Mouse (Mus musculus): ENCODE results near the gene Ccdc157. TPM values are rescaled to one million over a fixed set of nuclear protein-coding genes. Genes with fewer than 3 reads are reported as not detected.

Gene Ccdc157
- polyA plus RNA-seq, 1 experiment from 2014 or later: 6.9 TPM

DNA sequence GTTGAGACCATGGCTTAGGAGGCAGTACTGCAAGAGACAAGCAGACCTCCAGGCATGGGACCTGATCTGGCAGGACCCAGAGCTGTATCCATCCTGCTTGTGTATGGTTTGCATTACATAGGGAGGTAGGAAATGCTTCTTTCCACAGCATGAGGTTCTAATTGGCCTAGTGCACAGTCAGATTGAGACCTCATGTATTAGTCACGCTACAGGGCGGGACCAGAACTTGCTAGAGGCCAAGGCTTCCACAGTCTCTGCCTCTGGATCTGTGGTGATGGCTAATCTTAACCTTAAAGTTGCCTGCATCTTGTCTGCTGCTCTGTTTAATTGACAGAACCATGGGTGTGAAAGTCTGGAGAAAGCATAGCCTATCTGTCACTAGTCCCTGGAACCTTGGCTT is 4.6 kb upstream of the Ccdc157 start:
- no peak overlapping the region for H3K27ac ChIP-seq (replicated peaks)
- H3K27me3 ChIP-seq (ENCODE audit: low read depth, poor library complexity, severe bottlenecking): no peaks in the 10 kb centered on the region
- DNase-seq (ENCODE audit: low spot score): no peak
- H3K9me3 ChIP-seq (replicated peaks): no peaks in the 10 kb centered on the region
- H3K4me3 ChIP-seq: no peak overlapping the region
- WGBS: 92% methylated on average over 2 of the region's 2 CpGs
- peaks cover 26% of the 10 kb centered on the region for H3K4me1 ChIP-seq
- peaks cover 86% of the 10 kb centered on the region for H3K36me3 ChIP-seq

DNA sequence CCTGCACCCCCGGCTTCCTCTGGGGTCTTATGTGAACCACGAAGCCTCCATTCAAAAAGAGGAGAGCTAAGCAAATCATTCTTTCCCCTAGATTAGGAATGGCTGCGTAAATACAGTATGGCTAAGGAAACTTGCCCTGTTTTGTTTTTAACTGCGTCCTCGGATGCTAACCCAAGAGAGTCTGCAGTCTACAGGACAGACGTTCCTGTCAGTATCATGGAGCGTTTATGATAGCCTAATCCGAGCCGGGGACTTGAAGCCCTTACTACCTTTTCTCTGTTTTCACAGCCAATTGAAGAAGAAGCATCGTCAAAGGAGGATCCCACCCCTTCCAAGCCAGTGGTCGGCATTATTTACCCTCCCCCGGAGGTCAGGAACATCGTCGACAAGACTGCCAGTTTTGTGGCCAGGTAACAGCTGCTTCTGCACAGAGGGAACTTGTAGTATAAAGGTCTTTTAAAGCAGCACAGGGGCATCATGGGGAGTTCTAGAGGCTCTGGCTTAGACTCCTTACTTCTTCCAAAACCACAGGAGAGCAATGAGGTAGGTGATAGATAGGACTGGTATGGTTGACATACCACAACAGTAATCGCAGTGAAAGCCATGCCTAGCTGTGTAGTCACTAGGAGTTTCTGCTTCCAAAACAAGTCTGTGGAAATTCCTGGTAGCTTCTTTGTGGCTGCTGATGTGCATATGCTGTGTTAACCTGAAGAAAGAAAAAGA is 826 bp upstream of the Ccdc157 start:
- H3K4me3 ChIP-seq: peak overlapping the region; percentile 91
- H3K36me3 ChIP-seq: peaks cover 48% of the 10 kb centered on the region
- no peaks in the 10 kb centered on the region for H3K27me3 ChIP-seq (ENCODE audit: low read depth, poor library complexity, severe bottlenecking)
- peaks cover 50% of the 10 kb centered on the region for H3K4me1 ChIP-seq
- DNase-seq (ENCODE audit: low spot score): no peak
- H3K9me3 ChIP-seq (replicated peaks): no peaks in the 10 kb centered on the region
- H3K27ac ChIP-seq (replicated peaks): peak overlapping the region; percentile 90
- WGBS: 9% methylated on average over 15 of the region's 15 CpGs

DNA sequence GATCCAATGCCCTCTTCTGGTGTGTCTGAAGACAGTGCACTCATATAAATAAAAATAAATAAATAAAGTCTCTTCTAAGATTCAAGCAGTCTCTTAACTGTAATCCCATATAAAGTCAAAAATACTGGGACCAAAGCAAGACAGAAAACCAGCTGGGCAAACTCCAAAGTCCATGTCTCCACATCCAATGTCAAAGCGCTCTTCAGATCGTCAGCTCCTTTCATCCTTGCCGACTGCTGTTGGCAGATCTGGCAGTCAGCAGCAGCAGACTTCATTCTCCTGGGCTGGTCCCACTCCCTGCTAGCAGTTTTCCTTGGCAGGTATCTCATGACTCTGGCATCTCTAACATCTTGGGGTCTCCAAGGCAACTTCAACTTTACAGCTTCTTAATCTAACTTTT is 1.4 kb downstream of the Ccdc157 start:
- no peak for DNase-seq (ENCODE audit: low spot score)
- Histone ChIP-seq H3K4me1 (peaks cover 47% of the 10 kb centered on the region), H3K9me3 (replicated peaks) (no peaks in the 10 kb centered on the region), H3K27ac (replicated peaks) (no peak overlapping the region), H3K4me3 (no peak overlapping the region), H3K36me3 (peaks cover 32% of the 10 kb centered on the region), H3K27me3 (ENCODE audit: low read depth, poor library complexity, severe bottlenecking) (no peaks in the 10 kb centered on the region)
- WGBS: 95% methylated on average over 3 of the region's 3 CpGs

DNA sequence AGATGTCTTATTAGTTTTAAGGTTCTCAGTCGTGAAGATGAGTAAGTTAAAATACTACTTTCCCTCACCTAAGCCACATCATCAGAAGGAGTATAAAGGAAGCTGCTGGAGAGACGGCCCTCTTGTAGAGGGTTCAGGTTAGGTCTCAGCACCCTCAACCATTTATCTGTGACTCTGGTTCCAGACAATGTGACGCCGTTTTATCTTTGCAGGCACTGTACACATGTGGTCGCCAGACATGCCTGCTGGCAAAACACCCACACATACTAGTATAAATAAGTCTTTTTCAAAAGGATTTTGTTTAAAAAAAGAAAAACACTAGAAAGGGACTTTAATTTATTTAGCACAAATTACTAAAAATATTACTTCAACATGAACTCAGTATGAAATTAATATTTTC is 4.5 kb downstream of the Ccdc157 start:
- no peak for DNase-seq (ENCODE audit: low spot score)
- Histone ChIP-seq H3K27me3 (ENCODE audit: low read depth, poor library complexity, severe bottlenecking) (no peaks in the 10 kb centered on the region), H3K4me3 (no peak overlapping the region), H3K4me1 (peaks cover 28% of the 10 kb centered on the region), H3K36me3 (peaks cover 6% of the 10 kb centered on the region), H3K9me3 (replicated peaks) (no peaks in the 10 kb centered on the region), H3K27ac (replicated peaks) (no peak overlapping the region)
- WGBS: 89% methylated on average over 5 of the region's 5 CpGs

DNA sequence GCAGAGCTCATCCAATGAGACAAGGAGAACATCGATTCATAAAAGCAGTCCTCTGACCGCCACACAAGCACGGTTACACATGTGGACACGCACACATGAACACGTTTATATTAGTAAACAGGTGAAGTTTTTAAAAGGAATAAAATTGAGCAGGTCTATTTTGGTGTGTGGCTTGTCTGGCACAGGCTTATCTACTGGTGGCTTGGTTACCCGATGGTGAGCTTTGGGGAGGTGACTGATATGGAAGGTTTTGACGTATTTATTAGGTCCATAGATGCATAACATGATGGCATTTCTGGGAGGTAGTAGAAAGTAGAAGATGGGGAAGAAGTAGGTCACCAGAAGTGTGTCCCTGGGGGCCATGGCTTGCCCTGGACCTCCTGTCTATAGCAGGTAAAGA is 6.4 kb downstream of the Ccdc157 start:
- WGBS: 93% methylated on average over 7 of the region's 7 CpGs
- Histone ChIP-seq H3K4me1 (peaks cover 13% of the 10 kb centered on the region), H3K36me3 (peaks cover 14% of the 10 kb centered on the region), H3K27me3 (ENCODE audit: low read depth, poor library complexity, severe bottlenecking) (no peaks in the 10 kb centered on the region), H3K27ac (replicated peaks) (no peak overlapping the region), H3K9me3 (replicated peaks) (no peaks in the 10 kb centered on the region), H3K4me3 (no peak overlapping the region)
- no peak for DNase-seq (ENCODE audit: low spot score)

DNA sequence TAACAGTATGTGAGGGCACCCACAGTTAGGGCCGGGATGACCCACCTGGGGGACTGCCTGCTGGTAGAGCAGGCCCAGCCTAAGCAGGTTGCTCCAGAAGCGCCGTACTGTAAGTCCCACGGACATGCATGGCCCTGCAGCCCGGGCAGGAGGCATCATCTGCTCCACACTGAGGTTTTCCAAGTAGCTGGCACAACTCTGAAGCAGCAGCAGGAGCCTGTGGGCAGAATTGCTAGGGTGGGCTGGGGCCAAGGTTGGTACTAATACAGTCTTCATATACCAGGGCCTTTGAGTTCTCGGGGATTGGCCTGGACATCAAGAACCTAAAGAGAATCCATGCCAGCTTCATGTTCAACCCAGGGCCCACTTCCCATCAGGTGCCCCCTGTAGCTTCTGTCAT is 10.2 kb downstream of the Ccdc157 start:
- no peaks in the 10 kb centered on the region for H3K27me3 ChIP-seq (ENCODE audit: low read depth, poor library complexity, severe bottlenecking)
- no peak overlapping the region for H3K4me3 ChIP-seq
- no peak for DNase-seq (ENCODE audit: low spot score)
- H3K9me3 ChIP-seq (replicated peaks): no peaks in the 10 kb centered on the region
- peaks cover 19% of the 10 kb centered on the region for H3K36me3 ChIP-seq
- 82% methylated on average over 6 of the region's 6 CpGs for WGBS
- H3K27ac ChIP-seq (replicated peaks): no peak overlapping the region
- peaks cover 9% of the 10 kb centered on the region for H3K4me1 ChIP-seq

DNA sequence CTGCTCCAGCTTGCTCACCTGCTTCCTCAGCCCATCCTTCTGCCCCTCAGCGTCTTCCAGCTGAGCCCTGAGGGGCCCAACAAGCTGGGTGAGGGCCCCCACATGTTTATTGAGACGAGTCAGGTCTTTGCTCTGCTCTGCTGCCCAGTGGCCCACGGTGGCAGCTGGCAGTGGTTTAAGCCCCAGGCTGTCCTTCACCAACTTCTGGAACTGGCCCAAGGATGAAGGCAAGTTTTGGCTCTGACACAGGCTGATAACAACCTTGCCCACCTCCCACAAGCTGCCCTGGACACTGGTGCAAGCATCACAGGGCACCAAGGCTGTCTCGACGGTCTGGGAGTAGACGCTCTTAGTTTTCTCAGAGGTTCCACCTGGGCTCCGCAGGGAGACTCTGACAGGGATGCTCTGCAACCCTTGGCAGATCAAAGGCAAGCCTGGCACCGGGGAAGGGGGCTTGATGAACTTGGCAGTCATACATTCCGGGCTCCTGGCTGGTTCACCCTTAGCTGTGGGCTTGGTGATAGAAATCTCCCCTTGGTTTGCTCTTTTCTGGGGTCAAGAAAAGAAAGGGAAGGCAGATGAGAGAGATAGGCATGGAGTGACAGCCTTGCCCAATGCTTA is 11.4 kb downstream of the Ccdc157 start:
- no peak for DNase-seq (ENCODE audit: low spot score)
- Histone ChIP-seq H3K36me3 (peaks cover 27% of the 10 kb centered on the region), H3K4me3 (no peak overlapping the region), H3K27ac (replicated peaks) (no peak overlapping the region), H3K4me1 (peaks cover 9% of the 10 kb centered on the region), H3K9me3 (replicated peaks) (no peaks in the 10 kb centered on the region), H3K27me3 (ENCODE audit: low read depth, poor library complexity, severe bottlenecking) (no peaks in the 10 kb centered on the region)
- WGBS: 90% methylated on average over 9 of the region's 9 CpGs

DNA sequence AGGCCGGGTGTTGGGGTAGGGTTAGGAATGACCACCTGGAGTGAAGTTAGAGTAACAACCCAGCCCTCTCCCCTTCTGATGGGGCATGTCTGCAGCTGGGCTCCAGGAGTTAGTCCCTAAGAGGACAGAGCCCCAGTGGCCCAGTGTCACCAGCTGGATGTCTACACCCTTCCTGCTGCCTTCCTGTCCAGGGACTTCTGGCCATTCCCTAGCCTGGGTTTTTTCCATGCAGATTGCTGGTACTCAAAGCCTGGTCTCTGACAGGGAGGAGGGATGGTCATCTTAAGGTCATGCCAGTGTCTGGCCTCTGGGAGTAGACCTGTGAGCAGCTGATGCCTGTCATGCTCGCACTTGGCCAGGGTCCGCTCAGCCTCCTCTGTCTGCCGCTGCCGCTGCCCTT is 12.0 kb downstream of the Ccdc157 start:
- H3K4me1 ChIP-seq: peaks cover 9% of the 10 kb centered on the region
- 93% methylated on average over 5 of the region's 5 CpGs for WGBS
- H3K36me3 ChIP-seq: peaks cover 32% of the 10 kb centered on the region
- H3K4me3 ChIP-seq: no peak overlapping the region
- H3K27ac ChIP-seq (replicated peaks): no peak overlapping the region
- H3K9me3 ChIP-seq (replicated peaks): no peaks in the 10 kb centered on the region
- H3K27me3 ChIP-seq (ENCODE audit: low read depth, poor library complexity, severe bottlenecking): no peaks in the 10 kb centered on the region
- no peak for DNase-seq (ENCODE audit: low spot score)

DNA sequence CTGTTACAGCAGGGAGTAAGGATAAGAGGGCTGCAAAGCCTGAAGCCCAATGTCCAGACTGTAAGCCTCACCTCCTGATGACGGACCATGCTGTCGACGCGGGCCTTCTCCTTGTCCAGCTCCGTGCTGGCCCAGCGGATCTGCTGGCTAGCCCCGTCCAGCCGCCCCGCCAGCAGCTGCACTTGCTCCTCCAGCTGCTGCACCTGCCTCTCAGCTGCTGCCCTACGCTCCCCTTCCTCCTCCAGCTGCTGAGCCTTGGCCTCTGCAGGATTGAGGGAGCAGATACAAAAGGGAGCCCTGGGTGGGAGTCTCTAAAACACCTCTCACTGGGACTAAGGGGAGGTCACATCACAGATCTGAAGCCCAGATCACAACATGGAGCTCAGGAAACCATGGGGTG is 13.0 kb downstream of the Ccdc157 start:
- WGBS: 84% methylated on average over 10 of the region's 10 CpGs
- Histone ChIP-seq H3K9me3 (replicated peaks) (no peaks in the 10 kb centered on the region), H3K4me3 (no peak overlapping the region), H3K27me3 (ENCODE audit: low read depth, poor library complexity, severe bottlenecking) (no peaks in the 10 kb centered on the region), H3K4me1 (peaks cover 9% of the 10 kb centered on the region), H3K27ac (replicated peaks) (0 out of 2 replicates have a peak overlapping the region, but pooled peaks have one; percentile 55), H3K36me3 (peaks cover 42% of the 10 kb centered on the region)
- no peak for DNase-seq (ENCODE audit: low spot score)

DNA sequence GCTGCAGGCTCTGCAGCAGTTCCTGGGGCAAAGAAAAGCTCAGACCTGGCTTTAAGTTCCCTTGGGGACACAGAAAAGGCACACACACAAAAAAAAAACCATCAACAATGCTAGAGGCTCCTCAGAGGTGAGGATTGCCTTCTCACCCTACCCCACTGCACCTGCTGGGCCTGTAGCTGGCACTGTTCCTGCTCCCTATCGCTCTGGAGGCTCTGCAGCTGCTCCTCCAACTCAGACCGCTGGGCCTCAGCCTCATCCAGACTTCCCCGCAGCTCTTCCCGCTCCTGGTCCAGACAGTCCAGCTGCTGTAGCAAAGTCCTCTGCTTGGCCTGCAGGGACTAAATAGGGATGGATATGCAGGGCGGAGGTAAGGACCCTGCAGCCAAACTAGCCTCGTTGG is 13.7 kb downstream of the Ccdc157 start:
- Histone ChIP-seq H3K27me3 (ENCODE audit: low read depth, poor library complexity, severe bottlenecking) (no peaks in the 10 kb centered on the region), H3K4me1 (peaks cover 9% of the 10 kb centered on the region), H3K9me3 (replicated peaks) (no peaks in the 10 kb centered on the region), H3K36me3 (peaks cover 49% of the 10 kb centered on the region), H3K27ac (replicated peaks) (0 out of 2 replicates have a peak overlapping the region, but pooled peaks have one; percentile 9), H3K4me3 (no peak overlapping the region)
- no peak for DNase-seq (ENCODE audit: low spot score)
- WGBS: 81% methylated on average over 6 of the region's 6 CpGs

DNA sequence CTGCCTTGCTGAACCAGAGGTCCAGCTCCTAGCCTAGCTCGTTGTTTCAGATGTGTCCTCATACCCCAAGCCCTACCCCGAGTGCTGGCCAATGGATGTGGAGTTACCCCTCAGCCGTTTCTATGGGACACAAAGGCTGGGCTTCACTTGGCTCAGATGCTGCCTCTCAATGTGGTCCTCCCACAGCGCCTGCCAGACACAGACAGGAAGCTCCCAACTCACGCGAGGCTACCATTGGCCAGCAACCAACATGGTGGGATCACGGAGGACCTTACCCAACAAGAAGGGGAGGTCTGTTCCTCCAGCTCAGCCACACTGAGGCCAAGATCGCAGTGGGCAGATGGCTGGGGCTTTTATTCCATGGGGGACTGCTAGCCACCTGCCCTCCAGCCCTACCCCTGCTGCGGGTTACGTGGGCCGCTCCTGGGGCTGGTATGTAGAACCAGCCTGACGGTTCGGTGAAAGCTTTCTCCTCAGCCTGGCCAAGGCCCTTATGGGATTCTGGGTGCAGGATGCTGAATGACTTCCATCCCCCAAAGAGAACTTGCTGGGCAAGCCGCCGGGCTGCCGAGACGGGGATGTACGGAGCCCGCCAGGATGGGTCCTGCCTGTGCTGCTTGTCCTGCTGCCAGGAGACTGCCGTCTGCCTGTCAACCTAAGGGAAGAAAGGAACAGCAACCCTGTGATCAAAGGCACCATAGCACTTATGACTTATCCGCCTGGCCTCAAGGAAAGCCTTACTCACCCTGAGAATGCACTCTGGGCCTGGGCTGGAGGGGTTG is 16.6 kb downstream of the Ccdc157 start:
- DNase-seq (ENCODE audit: low spot score): no peak
- Histone ChIP-seq H3K9me3 (replicated peaks) (no peaks in the 10 kb centered on the region), H3K36me3 (peaks cover 68% of the 10 kb centered on the region), H3K4me3 (no peak overlapping the region), H3K4me1 (peaks cover 9% of the 10 kb centered on the region), H3K27me3 (ENCODE audit: low read depth, poor library complexity, severe bottlenecking) (no peaks in the 10 kb centered on the region), H3K27ac (replicated peaks) (no peak overlapping the region)
- WGBS: 92% methylated on average over 21 of the region's 21 CpGs

DNA sequence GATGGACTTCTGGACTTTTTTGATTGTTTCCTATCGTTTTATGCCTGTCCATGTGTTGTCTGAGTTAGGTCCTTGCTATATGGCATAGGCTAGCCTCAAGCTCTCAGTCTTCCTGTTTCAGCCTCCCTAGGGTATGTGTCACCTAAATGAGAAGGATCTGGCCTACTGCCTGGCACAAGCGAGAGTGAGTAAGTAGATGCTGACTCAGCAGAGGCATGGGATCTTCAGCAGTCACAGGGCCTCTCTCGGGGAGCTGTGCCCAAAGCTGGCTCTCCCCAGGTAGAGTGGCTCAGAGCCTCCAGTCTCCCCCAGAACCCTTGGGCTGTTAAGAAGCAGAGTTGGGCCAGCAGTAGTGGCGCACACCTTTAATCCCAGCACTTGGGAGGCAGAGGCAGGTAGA is 17.7 kb downstream of the Ccdc157 start:
- 86% methylated on average over 4 of the region's 4 CpGs for WGBS
- DNase-seq (ENCODE audit: low spot score): no peak
- Histone ChIP-seq H3K4me3 (no peak overlapping the region), H3K27ac (replicated peaks) (no peak overlapping the region), H3K9me3 (replicated peaks) (no peaks in the 10 kb centered on the region), H3K4me1 (peaks cover 3% of the 10 kb centered on the region; the same call in 1 of the 2 replicates), H3K36me3 (peaks cover 76% of the 10 kb centered on the region), H3K27me3 (ENCODE audit: low read depth, poor library complexity, severe bottlenecking) (no peaks in the 10 kb centered on the region)

DNA sequence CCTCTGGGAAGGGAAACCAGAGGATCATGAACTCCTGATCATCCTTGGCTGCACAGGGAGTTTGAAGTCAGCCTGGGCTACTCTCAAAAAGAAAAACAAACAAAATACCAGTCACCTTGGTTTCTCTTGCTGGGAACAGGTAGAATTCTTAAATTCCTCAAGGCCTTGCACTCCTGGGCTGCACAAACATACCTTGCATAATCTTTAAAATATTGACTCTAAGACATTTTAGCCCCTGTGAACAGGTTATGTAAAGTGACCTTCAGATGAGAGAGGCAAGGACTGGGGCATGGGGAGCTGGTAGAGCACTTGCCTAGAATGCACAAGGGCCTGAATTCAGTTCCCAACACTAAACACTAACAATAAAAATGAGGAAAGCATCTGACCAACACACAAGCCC is 18.6 kb downstream of the Ccdc157 start:
- no peaks in the 10 kb centered on the region for H3K27me3 ChIP-seq (ENCODE audit: low read depth, poor library complexity, severe bottlenecking)
- no peak for DNase-seq (ENCODE audit: low spot score)
- no peaks in the 10 kb centered on the region for H3K9me3 ChIP-seq (replicated peaks)
- no peak overlapping the region for H3K4me3 ChIP-seq
- no peak overlapping the region for H3K27ac ChIP-seq (replicated peaks)
- H3K4me1 ChIP-seq: peaks cover 7% of the 10 kb centered on the region
- H3K36me3 ChIP-seq: peaks cover 80% of the 10 kb centered on the region

Measured in midbrain, embryonic 10.5 days (tissue).